11 mouse cellular contexts compared by ENCODE assay signal in genomic region chr7:67740796-67741195, GRCm38 (mm10). TPM values are rescaled to one million over a fixed set of nuclear protein-coding genes. Genes with fewer than 3 reads are reported as not detected.
A peak's percentile ranks its signal among the peaks of the same experiment; 100 is the strongest.
DNase-seq lines count a peak whose midpoint lies in the region; ATAC-seq and TF ChIP-seq lines count a peak whose summit lies in the region.
"Had no signal": no experiment of that assay in that cellular context is flagged by ENCODE, and none has a peak within 500 bp of the region (broad histone marks: within the 10 kb centered on the region; RNA-seq: fewer than 3 reads in every experiment).

No protein-coding gene starts in this region.

- H3K4me3 ChIP-seq in heart, embryonic 12.5 days = no peak overlapping the region
- H3K4me3 ChIP-seq in thymus, adult 2 months (ENCODE audit: control insufficient read depth, insufficient read depth, low read length) = no peak overlapping the region
- no peak overlapping the region for H3K4me3 ChIP-seq in heart, embryonic 15.5 days
- no peak overlapping the region for H3K4me3 ChIP-seq in left cerebral cortex, adult 2 months

- H3K4me1 ChIP-seq in heart, embryonic 12.5 days (replicated peaks) = peaks cover 29% of the 10 kb centered on the region
- no peaks in the 10 kb centered on the region for H3K4me1 ChIP-seq in thymus, adult 2 months (replicated peaks; ENCODE audit: control insufficient read depth, insufficient read depth, low read length)
- H3K4me1 ChIP-seq in heart, embryonic 15.5 days (replicated peaks) = peaks cover 26% of the 10 kb centered on the region

- H3K9ac ChIP-seq in heart, embryonic 12.5 days = no peak overlapping the region
- no peak overlapping the region for H3K9ac ChIP-seq in heart, embryonic 15.5 days
- H3K9ac ChIP-seq: hindbrain, embryonic 14.5 days had no signal

- H3K36me3 ChIP-seq in heart, embryonic 12.5 days = peaks cover 14% of the 10 kb centered on the region
- no peaks in the 10 kb centered on the region for H3K36me3 ChIP-seq in thymus, adult 2 months (ENCODE audit: control insufficient read depth, insufficient read depth, low read length)
- H3K36me3 ChIP-seq in heart, embryonic 15.5 days = no peaks in the 10 kb centered on the region

- intact Hi-C loops in heart, postnatal 36 days (cut with DNase I) = no loop called here
- intact Hi-C loops in left cerebral cortex, adult 2 months (cut with DNase I) = no loop called here

- H3K27ac ChIP-seq in heart, embryonic 12.5 days (ENCODE audit: poor library complexity, severe bottlenecking) = peak overlapping the region; percentile 79
- H3K27ac ChIP-seq in thymus, adult 2 months (ENCODE audit: control insufficient read depth, insufficient read depth, low read length) = peak overlapping the region; percentile 17; the same call in 1 of the 2 replicates
- peak overlapping the region; percentile 75 for H3K27ac ChIP-seq in heart, embryonic 15.5 days
- H3K27ac ChIP-seq in left cerebral cortex, adult 2 months = no peak overlapping the region
- H3K27ac ChIP-seq: hindbrain, embryonic 14.5 days had no signal

- H3K27me3 ChIP-seq in heart, embryonic 12.5 days (replicated peaks) = no peaks in the 10 kb centered on the region
- H3K27me3 ChIP-seq in thymus, adult 2 months (ENCODE audit: control insufficient read depth, insufficient read depth, low read length) = no peaks in the 10 kb centered on the region
- no peaks in the 10 kb centered on the region for H3K27me3 ChIP-seq in heart, embryonic 15.5 days

- 70% methylated on average over 5 of the region's 5 CpGs for WGBS in heart, embryonic 12.5 days
- 92% methylated on average over 5 of the region's 5 CpGs for WGBS in thymus, adult 2 months
- 57% methylated on average over 5 of the region's 5 CpGs for WGBS in heart, embryonic 15.5 days

- DNase-seq in heart, postnatal 36 days = no peak
- DNase-seq in thymus, adult 2 months = no peak
- DNase-seq in thymus, postnatal 0 days (ENCODE audit: low spot score) = no peak
- DNase-seq in yolk sac, embryonic 10.5 days (ENCODE audit: low spot score) = peak; percentile 45
- DNase-seq in left cerebral cortex, adult 2 months (ENCODE audit: extremely low spot score in 1 of 2, low spot score in 2 of 2) = no peak
- no peak for DNase-seq in thymus, postnatal 14 days
- DNase-seq: cerebellum, adult 9-11 months; kidney, postnatal 10 days had no signal

- TF ChIP-seq CTCF in thymus, adult 2 months (IDR thresholded peaks at IDR 0.05; ENCODE audit: borderline replicate concordance, control insufficient read depth, extremely low read depth, insufficient read depth, low read length, poor library complexity) = no peak
- TF ChIP-seq CTCF in left cerebral cortex, adult 2 months (IDR thresholded peaks at IDR 0.05) = no peak

- H3K9me3 ChIP-seq in heart, embryonic 12.5 days (replicated peaks) = peaks cover 10% of the 10 kb centered on the region; the same call in 1 of the 2 replicates
- H3K9me3 ChIP-seq in heart, embryonic 15.5 days (replicated peaks) = no peaks in the 10 kb centered on the region

- TF ChIP-seq POLR2A in thymus, adult 2 months (IDR thresholded peaks at IDR 0.05; ENCODE audit: control insufficient read depth, extremely low read depth, insufficient read depth, low read length, poor library complexity) = no peak

- ATAC-seq in heart, embryonic 12.5 days (ENCODE audit: insufficient number of reproducible peaks, low FRiP score) = no peak
- 0 out of 2 replicates have a peak, but pooled peaks have one; percentile 5 for ATAC-seq in heart, embryonic 15.5 days (replicated peaks; ENCODE audit: insufficient number of reproducible peaks, insufficient read depth, low FRiP score, low read depth)

- H3K4me2 ChIP-seq in heart, embryonic 12.5 days = no peak overlapping the region
- no peak overlapping the region for H3K4me2 ChIP-seq in heart, embryonic 15.5 days
- H3K4me2 ChIP-seq: hindbrain, embryonic 14.5 days had no signal

RNA-seq across cellular contexts. Expression of gene Synm, which starts 18.7 kb away (rescaled TPM):
- polyA plus RNA-seq in heart, embryonic 12.5 days (2016; fragmentation: Nextera tagmentation; extraction: Ambion mirVana) = 6.6 and 6.7 TPM in 2 replicates
- total RNA-seq in heart, postnatal 36 days (2021) = 1 to 10 TPM; 8.9 to 9.7 TPM
- 7.2 and 8.5 TPM in 2 replicates for polyA plus RNA-seq in thymus, adult 2 months (2012; rRNA removed)
- polyA plus RNA-seq in thymus, postnatal 0 days (2015; fragmentation: Nextera tagmentation; extraction: Ambion mirVana) = 4.8 and 5.8 TPM in 2 replicates
- polyA plus RNA-seq in heart, embryonic 15.5 days (2015; fragmentation: Nextera tagmentation; extraction: Ambion mirVana) = 2.5 and 3.1 TPM in 2 replicates
- total RNA-seq in left cerebral cortex, adult 2 months (2021) = 10 to 100 TPM; 16.0 to 19.2 TPM
